Mouse (Mus musculus) left cerebral cortex, adult 18-20 months (tissue): ENCODE results near the gene Slc40a1. TPM values are rescaled to one million over a fixed set of nuclear protein-coding genes. Genes with fewer than 3 reads are reported as not detected.

Experiments used
- DNase-seq, 2 experiments: peaks; one replicate each; pipeline ENCODE4 v3.0.0; 2021 to 2022; ENCODE audit warnings: low spot score in 2 of 2, mixed read lengths in 1 of 2
- long read RNA-seq, 2 experiments: library from polyadenylated mRNA; stranded (forward); transcript quantifications; one replicate each; pipeline ENCODE4 v2.0.0; 2021
- total RNA-seq, 2 experiments: library from RNA; stranded (reverse); gene quantifications; 2 replicates each; pipeline ENCODE4 v1.2.3; 2021

Gene Slc40a1
- 1 to 10 TPM; 6.9 to 8.0 TPM for total RNA-seq
- long read RNA-seq, experiment 1, transcript Slc40a1-201 (8 exons, 3,370 nt) = major isoform, 10 of 11 reads
- long read RNA-seq, experiment 1, partial matches to known transcripts = 1 of 11 reads
- long read RNA-seq, experiment 1, other reads (novel, unspliced or antisense) = 0 of 11 reads
- long read RNA-seq, experiment 2, transcript Slc40a1-201 (8 exons, 3,370 nt) = major isoform, 11 of 11 reads
- long read RNA-seq, experiment 2, partial matches to known transcripts = 0 of 11 reads
- long read RNA-seq, experiment 2, other reads (novel, unspliced or antisense) = 0 of 11 reads

GRCm38 (mm10) chr1:45926393-45926763 lies at the start of gene Slc40a1:
TSS of gene Slc40a1 (minus strand) at chr1:45926523.
- no peak for DNase-seq

GRCm38 (mm10) chr1:45971314-45971713 lies 45.0 kb upstream of the Slc40a1 start:
- no peak for DNase-seq

- no peak for DNase-seq
Observed at GRCm38 (mm10) chr1:45948988-45949387, 22.7 kb upstream of the Slc40a1 start.

GRCm38 (mm10) chr1:45947843-45948242 lies 21.5 kb upstream of the Slc40a1 start:
- no peak for DNase-seq

GRCm38 (mm10) chr1:45931127-45931526 lies 4.8 kb upstream of the Slc40a1 start:
- DNase-seq = no peak

GRCm38 (mm10) chr1:45926911-45927310 lies 588 bp upstream of the Slc40a1 start:
- no peak for DNase-seq

- DNase-seq = peak; percentile 55 to 71
Observed at GRCm38 (mm10) chr1:45925500-45926392, 577 bp downstream of the Slc40a1 start.

- DNase-seq = no peak
Observed at GRCm38 (mm10) chr1:45925131-45925499, 1.2 kb downstream of the Slc40a1 start.

GRCm38 (mm10) chr1:45924516-45924915 lies 1.8 kb downstream of the Slc40a1 start:
- no peak for DNase-seq

- no peak for DNase-seq
Observed at GRCm38 (mm10) chr1:45923306-45923705, 3.0 kb downstream of the Slc40a1 start.

- DNase-seq = no peak
Observed at GRCm38 (mm10) chr1:45920703-45921102, 5.6 kb downstream of the Slc40a1 start.

GRCm38 (mm10) chr1:45919752-45920151 lies 6.6 kb downstream of the Slc40a1 start:
- DNase-seq = no peak

GRCm38 (mm10) chr1:45917136-45917803 lies 9.1 kb downstream of the Slc40a1 start:
- DNase-seq = no peak

- DNase-seq = no peak
Observed at GRCm38 (mm10) chr1:45916174-45916573, 10.1 kb downstream of the Slc40a1 start.

- no peak for DNase-seq
Observed at GRCm38 (mm10) chr1:45914236-45914635, 12.1 kb downstream of the Slc40a1 start.

- no peak for DNase-seq
Observed at GRCm38 (mm10) chr1:45905107-45905821, 21.1 kb downstream of the Slc40a1 start.

- no peak for DNase-seq
Observed at GRCm38 (mm10) chr1:45904161-45904560, 22.2 kb downstream of the Slc40a1 start.

GRCm38 (mm10) chr1:45898044-45898443 lies 28.3 kb downstream of the Slc40a1 start:
- DNase-seq = no peak

GRCm38 (mm10) chr1:45894168-45894912 lies 32.0 kb downstream of the Slc40a1 start:
- DNase-seq = no peak

GRCm38 (mm10) chr1:45891986-45892385 lies 34.3 kb downstream of the Slc40a1 start:
- no peak for DNase-seq
